Mouse (Mus musculus): ENCODE results near the gene Cd80. TPM values are rescaled to one million over a fixed set of nuclear protein-coding genes. Genes with fewer than 3 reads are reported as not detected.

Gene Cd80
- polyA plus RNA-seq (2016; fragmentation: Nextera tagmentation; extraction: Ambion mirVana): 0.35 and 0.39 TPM in 2 replicates

GRCm38 (mm10) chr16:38455511-38456418 is at the start of gene Cd80:
Cd80 (plus strand) TSS chr16:38455561.
- Histone ChIP-seq H3K9me3 (no peaks in the 10 kb centered on the region), H3K27ac (replicated peaks) (no peak within 1 kb of the TSS), H3K27me3 (replicated peaks; ENCODE audit: low read depth, poor library complexity, severe bottlenecking) (no peaks in the 10 kb centered on the region; the same call in 1 of the 2 replicates), H3K4me3 (no peak within 1 kb of the TSS), H3K4me1 (peaks cover 19% of the 10 kb centered on the region), H3K36me3 (replicated peaks) (peaks cover 1% of the 10 kb centered on the region; the same call in 1 of the 2 replicates)
- DNase-seq (ENCODE audit: low spot score): no peak
- 73% methylated on average over 17 of the region's 17 CpGs for WGBS

GRCm38 (mm10) chr16:38406293-38406692 is 49.1 kb upstream of the Cd80 start:
- Histone ChIP-seq H3K4me3 (no peak overlapping the region), H3K4me1 (0 out of 2 replicates have a peak, but pooled peaks cover 2% of the 10 kb centered on the region), H3K9me3 (no peaks in the 10 kb centered on the region), H3K27ac (replicated peaks) (no peak overlapping the region), H3K27me3 (replicated peaks; ENCODE audit: low read depth, poor library complexity, severe bottlenecking) (no peaks in the 10 kb centered on the region), H3K36me3 (replicated peaks) (no peaks in the 10 kb centered on the region)
- no peak for DNase-seq (ENCODE audit: low spot score)
- 81% methylated on average over 5 of the region's 5 CpGs for WGBS

DNA sequence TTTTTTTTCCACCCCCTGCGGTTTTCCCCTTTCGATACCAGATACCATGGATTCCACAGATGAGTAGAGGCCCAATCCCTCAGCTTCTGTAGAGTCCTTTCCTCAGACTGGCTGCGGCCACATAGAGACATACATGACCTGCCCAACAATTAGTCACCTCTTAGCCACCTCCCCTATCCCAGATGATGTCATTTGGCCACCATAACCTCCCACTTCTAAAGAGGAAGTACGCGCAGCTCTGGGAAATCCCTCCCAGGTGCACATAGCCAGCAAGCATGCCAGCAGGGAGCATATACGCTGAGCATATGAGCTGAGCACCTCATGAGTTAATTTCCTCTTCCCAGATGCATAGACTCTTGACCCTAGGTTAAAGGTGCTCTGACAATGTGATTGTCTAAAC is 48.7 kb upstream of the Cd80 start:
- H3K36me3 ChIP-seq (replicated peaks): no peaks in the 10 kb centered on the region
- no peak overlapping the region for H3K27ac ChIP-seq (replicated peaks)
- no peak overlapping the region for H3K4me3 ChIP-seq
- 84% methylated on average over 6 of the region's 6 CpGs for WGBS
- no peaks in the 10 kb centered on the region for H3K9me3 ChIP-seq
- DNase-seq (ENCODE audit: low spot score): no peak
- no peaks in the 10 kb centered on the region for H3K27me3 ChIP-seq (replicated peaks; ENCODE audit: low read depth, poor library complexity, severe bottlenecking)
- H3K4me1 ChIP-seq: 0 out of 2 replicates have a peak, but pooled peaks cover 2% of the 10 kb centered on the region

DNA sequence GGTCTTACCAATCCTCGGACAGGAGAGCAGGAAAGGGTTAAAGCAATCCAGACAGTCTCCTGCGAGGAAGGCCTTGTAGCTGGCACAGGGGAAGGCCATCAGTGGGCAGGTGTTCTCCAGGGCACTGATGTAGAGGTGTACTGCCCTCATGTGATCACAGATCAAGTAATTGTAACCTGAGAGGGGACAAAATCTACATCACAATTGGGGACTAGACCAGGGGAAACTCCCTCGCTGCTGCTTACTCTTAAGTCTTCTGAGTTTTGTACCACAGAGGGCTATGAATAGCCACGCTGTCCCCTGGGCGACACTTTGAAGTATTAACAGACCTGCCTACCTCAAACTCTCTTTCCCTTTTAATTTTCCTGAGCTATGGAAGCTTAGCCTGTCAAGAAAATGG is 47.8 kb upstream of the Cd80 start:
- H3K36me3 ChIP-seq (replicated peaks): no peaks in the 10 kb centered on the region
- WGBS: 32% methylated on average over 5 of the region's 5 CpGs
- no peak overlapping the region for H3K4me3 ChIP-seq
- 0 out of 2 replicates have a peak, but pooled peaks cover 2% of the 10 kb centered on the region for H3K4me1 ChIP-seq
- H3K9me3 ChIP-seq: no peaks in the 10 kb centered on the region
- H3K27ac ChIP-seq (replicated peaks): no peak overlapping the region
- no peak for DNase-seq (ENCODE audit: low spot score)
- H3K27me3 ChIP-seq (replicated peaks; ENCODE audit: low read depth, poor library complexity, severe bottlenecking): no peaks in the 10 kb centered on the region

DNA sequence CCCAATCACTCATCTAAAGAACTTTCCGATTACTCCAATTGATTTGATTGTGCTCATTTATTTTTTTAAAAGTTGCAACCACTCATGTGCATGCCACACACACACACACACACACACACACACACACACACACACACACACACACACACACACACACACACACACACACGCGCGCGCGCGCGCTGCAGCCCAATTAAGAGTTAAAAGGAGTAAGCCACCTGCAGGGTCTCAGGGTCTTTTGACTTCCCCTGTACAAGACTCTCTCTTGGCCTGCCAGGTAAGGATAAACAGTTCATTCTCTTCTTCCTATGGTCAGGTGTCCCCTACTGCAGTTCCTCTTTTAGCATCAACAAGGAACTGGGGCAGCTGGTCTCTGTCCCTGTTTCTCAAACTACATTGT is 46.9 kb upstream of the Cd80 start:
- Histone ChIP-seq H3K4me1 (0 out of 2 replicates have a peak, but pooled peaks cover 2% of the 10 kb centered on the region), H3K4me3 (no peak overlapping the region), H3K9me3 (no peaks in the 10 kb centered on the region), H3K27me3 (replicated peaks; ENCODE audit: low read depth, poor library complexity, severe bottlenecking) (no peaks in the 10 kb centered on the region), H3K36me3 (replicated peaks) (no peaks in the 10 kb centered on the region), H3K27ac (replicated peaks) (no peak overlapping the region)
- no peak for DNase-seq (ENCODE audit: low spot score)
- WGBS: 95% methylated on average over 8 of the region's 8 CpGs

- Histone ChIP-seq H3K4me1 (no peaks in the 10 kb centered on the region), H3K36me3 (replicated peaks) (no peaks in the 10 kb centered on the region), H3K9me3 (no peaks in the 10 kb centered on the region), H3K27ac (replicated peaks) (no peak overlapping the region), H3K4me3 (no peak overlapping the region), H3K27me3 (replicated peaks; ENCODE audit: low read depth, poor library complexity, severe bottlenecking) (no peaks in the 10 kb centered on the region)
- DNase-seq (ENCODE audit: low spot score): no peak
- 84% methylated on average over 7 of the region's 7 CpGs for WGBS
Observed at GRCm38 (mm10) chr16:38414953-38415352, 40.4 kb upstream of the Cd80 start.

- 83% methylated on average over 2 of the region's 2 CpGs for WGBS
- Histone ChIP-seq H3K9me3 (no peaks in the 10 kb centered on the region), H3K4me1 (no peaks in the 10 kb centered on the region), H3K36me3 (replicated peaks) (no peaks in the 10 kb centered on the region), H3K4me3 (no peak overlapping the region), H3K27me3 (replicated peaks; ENCODE audit: low read depth, poor library complexity, severe bottlenecking) (no peaks in the 10 kb centered on the region), H3K27ac (replicated peaks) (no peak overlapping the region)
- no peak for DNase-seq (ENCODE audit: low spot score)
Observed at GRCm38 (mm10) chr16:38425374-38425773, 30.0 kb upstream of the Cd80 start.

- H3K27ac ChIP-seq (replicated peaks): no peak overlapping the region
- no peak overlapping the region for H3K4me3 ChIP-seq
- H3K27me3 ChIP-seq (replicated peaks; ENCODE audit: low read depth, poor library complexity, severe bottlenecking): no peaks in the 10 kb centered on the region
- H3K9me3 ChIP-seq: no peaks in the 10 kb centered on the region
- no peak for DNase-seq (ENCODE audit: low spot score)
- WGBS: 84% methylated on average over 1 of the region's 1 CpGs
- H3K36me3 ChIP-seq (replicated peaks): no peaks in the 10 kb centered on the region
- no peaks in the 10 kb centered on the region for H3K4me1 ChIP-seq
Observed at GRCm38 (mm10) chr16:38425799-38426198, 29.6 kb upstream of the Cd80 start.

GRCm38 (mm10) chr16:38431446-38432185 is 23.7 kb upstream of the Cd80 start:
- WGBS: 61% methylated on average over 13 of the region's 13 CpGs

GRCm38 (mm10) chr16:38432498-38433425 is 22.6 kb upstream of the Cd80 start, which contains the start of gene Pla1a:
Pla1a (minus strand) TSS chr16:38433145.
- Histone ChIP-seq H3K36me3 (replicated peaks) (no peaks in the 10 kb centered on the region), H3K4me1 (peaks cover 5% of the 10 kb centered on the region; the same call in 1 of the 2 replicates), H3K27ac (replicated peaks) (no peak within 1 kb of the TSS), H3K9me3 (no peaks in the 10 kb centered on the region), H3K4me3 (no peak within 1 kb of the TSS), H3K27me3 (replicated peaks; ENCODE audit: low read depth, poor library complexity, severe bottlenecking) (no peaks in the 10 kb centered on the region)
- WGBS: 82% methylated on average over 11 of the region's 11 CpGs
- DNase-seq (ENCODE audit: low spot score): no peak

More at GRCm38 (mm10) chr16:38431446-38432185, 23.7 kb upstream of the Cd80 start:
- H3K4me3 ChIP-seq: no peak overlapping the region
- no peaks in the 10 kb centered on the region for H3K27me3 ChIP-seq (replicated peaks; ENCODE audit: low read depth, poor library complexity, severe bottlenecking)
- no peaks in the 10 kb centered on the region for H3K9me3 ChIP-seq
- no peak overlapping the region for H3K27ac ChIP-seq (replicated peaks)
- no peaks in the 10 kb centered on the region for H3K36me3 ChIP-seq (replicated peaks)
- H3K4me1 ChIP-seq: peaks cover 5% of the 10 kb centered on the region; the same call in 1 of the 2 replicates
- no peak for DNase-seq (ENCODE audit: low spot score)

DNA sequence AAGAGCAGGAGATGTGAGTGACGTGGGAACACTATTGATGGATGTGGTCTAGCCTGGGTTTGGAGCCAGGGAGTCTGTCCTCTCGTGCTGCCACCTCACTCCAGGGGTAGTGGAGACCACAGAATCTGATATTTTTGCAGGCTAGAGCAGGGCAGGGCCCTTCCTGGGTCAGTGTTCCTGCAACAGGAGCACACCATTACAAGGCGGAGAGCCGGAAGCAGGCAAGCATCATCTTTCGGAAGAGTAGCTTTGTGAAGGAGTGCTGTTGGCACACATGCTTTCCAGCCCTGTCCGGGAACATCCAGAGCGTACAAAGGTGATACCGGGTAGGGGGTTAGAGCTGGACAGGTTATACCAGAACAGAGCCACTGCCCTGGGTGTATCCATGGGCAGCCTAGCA is 21.8 kb upstream of the Cd80 start:
- Histone ChIP-seq H3K27ac (replicated peaks) (no peak overlapping the region), H3K9me3 (no peaks in the 10 kb centered on the region), H3K4me1 (peaks cover 5% of the 10 kb centered on the region; the same call in 1 of the 2 replicates), H3K27me3 (replicated peaks; ENCODE audit: low read depth, poor library complexity, severe bottlenecking) (no peaks in the 10 kb centered on the region), H3K36me3 (replicated peaks) (no peaks in the 10 kb centered on the region), H3K4me3 (no peak overlapping the region)
- WGBS: 87% methylated on average over 8 of the region's 8 CpGs
- DNase-seq (ENCODE audit: low spot score): no peak
